Mouse (Mus musculus): Measurements from ENCODE around the gene Mup3.
"Not testable (repeated sequence)": the region's sequence is repeated elsewhere in the genome, so short reads cannot be mapped to it uniquely, and the experiment has no call there.

DNA sequence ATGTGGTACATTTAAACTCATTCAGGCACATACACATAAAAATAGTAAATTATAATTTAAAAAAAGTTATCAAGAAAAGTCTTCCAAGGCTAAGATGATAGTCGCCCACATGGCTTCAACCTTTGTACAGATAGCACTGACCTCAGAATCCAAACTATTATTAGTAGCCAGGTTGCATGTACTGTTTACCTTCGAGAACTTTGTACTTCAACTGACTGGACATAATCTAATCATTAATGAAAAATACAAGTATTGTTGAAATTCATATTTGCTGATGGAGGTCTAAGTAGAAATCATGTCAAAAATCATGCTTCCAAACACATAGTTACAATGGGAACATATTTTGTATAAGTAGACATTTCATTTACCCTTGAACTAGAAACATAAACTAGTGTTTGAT is 32.4 kb downstream of the Mup3 start:
- TF ChIP-seq EP300, CTCF (IDR thresholded peaks at IDR 0.05; ENCODE audit: low read depth): not testable (repeated sequence)

All from heart, postnatal 0 days (tissue).